Mouse (Mus musculus) intestine, embryonic 14.5 days (tissue): ENCODE measurements around the gene Atad3a. TPM values are rescaled to one million over a fixed set of nuclear protein-coding genes. Genes with fewer than 3 reads are reported as not detected.

Source experiments
- ATAC-seq: fragments of 200-750 bp; cut with Nextera tagmentation; replicated peaks from 2 replicates; pipeline ENCODE4 v1.8.0; 2017; ENCODE audit warnings: low read depth, moderate number of reproducible peaks, moderate TSS enrichment, moderate library complexity; ENCODE audit not compliant: low FRiP score, low TSS enrichment
- DNase-seq: peaks from one replicate; pipeline ENCODE4 v3.0.0-alpha.2; 2018; ENCODE audit warnings: low spot score
- H3K27ac ChIP-seq: fragments of 300-500 bp; sonication (generic); 2 replicates; pipeline ENCODE4 v1.5.1; 2014; ENCODE audit warnings: low read depth, mild to moderate bottlenecking, control low read depth
- H3K27me3 ChIP-seq: fragments of 300-500 bp; sonication (generic); replicated peaks from 2 replicates; pipeline ENCODE4 v1.6.1; 2014; ENCODE audit warnings: low read length, control low read depth; ENCODE audit not compliant: control insufficient read depth, insufficient read depth
- H3K36me3 ChIP-seq: fragments of 300-500 bp; sonication (generic); 2 replicates; pipeline ENCODE4 v1.6.1; 2014; ENCODE audit warnings: low read length, control low read depth; ENCODE audit not compliant: control insufficient read depth, insufficient read depth
- H3K4me1 ChIP-seq: fragments of 300-500 bp; sonication (generic); replicated peaks from 2 replicates; pipeline ENCODE4 v1.6.1; 2014; ENCODE audit warnings: low read length, control low read depth, mixed read lengths; ENCODE audit not compliant: control insufficient read depth, insufficient read depth
- H3K4me2 ChIP-seq: fragments of 300-500 bp; sonication (generic); 2 replicates; pipeline ENCODE4 v1.6.1; 2014; ENCODE audit warnings: low read length
- H3K4me3 ChIP-seq: fragments of 300-500 bp; sonication (generic); 2 replicates; pipeline ENCODE4 v1.5.1; 2014; ENCODE audit warnings: low read depth, low read length, control low read depth, mixed read lengths
- H3K9ac ChIP-seq: fragments of 300-500 bp; sonication (generic); 2 replicates; pipeline ENCODE4 v1.6.1; 2014; ENCODE audit warnings: mild to moderate bottlenecking, low read length
- H3K9me3 ChIP-seq: fragments of 300-500 bp; sonication (generic); 2 replicates; pipeline ENCODE4 v1.6.1; 2016; ENCODE audit warnings: low read length, control low read depth; ENCODE audit not compliant: control insufficient read depth
- WGBS: fragments of 180-500 bp; shearing (Covaris S2); extraction: QIAGEN DNeasy Blood & Tissue Kit; methylation state at CpG from one replicate; pipeline ENCODE4 v1.1.7; 2014; 5-methylcytosine and 5-hydroxymethylcytosine counted together
- polyA plus RNA-seq: library from polyadenylated mRNA; unstranded; fragments of >200 nt; fragmentation: Nextera tagmentation; extraction: Ambion mirVana; gene quantifications from 2 replicates; pipeline ENCODE4 v1.2.1, GENCODE M21; 2014

Gene Atad3a
- polyA plus RNA-seq, 1 experiment from 2014 or later = 136 TPM

GRCm38 (mm10) chr4:155710521-155711252, 50.2 kb downstream of the Atad3a start:
- no peak overlapping the region for H3K9ac ChIP-seq
- peaks cover 3% of the 10 kb centered on the region; the same call in 1 of the 2 replicates for H3K4me1 ChIP-seq
- 60% methylated on average over 6 of the region's 6 CpGs for WGBS
- DNase-seq (no peak), ATAC-seq (no peak)
- H3K27ac ChIP-seq = peak overlapping the region; percentile 9; the same call in 1 of the 2 replicates
- peaks cover 16% of the 10 kb centered on the region for H3K36me3 ChIP-seq
- H3K4me2 ChIP-seq = no peak overlapping the region
- H3K27me3 ChIP-seq = no peaks in the 10 kb centered on the region
- H3K9me3 ChIP-seq = no peaks in the 10 kb centered on the region
- H3K4me3 ChIP-seq = no peak overlapping the region

GRCm38 (mm10) chr4:155708988-155709387, 51.9 kb downstream of the Atad3a start:
- H3K27me3 ChIP-seq = no peaks in the 10 kb centered on the region
- H3K4me1 ChIP-seq = peaks cover 3% of the 10 kb centered on the region
- no peak overlapping the region for H3K27ac ChIP-seq
- H3K4me2 ChIP-seq = no peak overlapping the region
- H3K4me3 ChIP-seq = no peak overlapping the region
- no peak for ATAC-seq
- no peaks in the 10 kb centered on the region for H3K9me3 ChIP-seq
- no peak for DNase-seq
- H3K36me3 ChIP-seq = peaks cover 8% of the 10 kb centered on the region
- H3K9ac ChIP-seq = no peak overlapping the region

- H3K9me3 ChIP-seq = no peaks in the 10 kb centered on the region
- peaks cover 8% of the 10 kb centered on the region for H3K36me3 ChIP-seq
- no peak overlapping the region for H3K4me3 ChIP-seq
- H3K27ac ChIP-seq = no peak overlapping the region
- no peak overlapping the region for H3K9ac ChIP-seq
- WGBS = 86% methylated on average over 2 of the region's 2 CpGs
- H3K4me2 ChIP-seq = no peak overlapping the region
- ATAC-seq (no peak), DNase-seq (no peak)
- no peaks in the 10 kb centered on the region for H3K27me3 ChIP-seq
- peaks cover 3% of the 10 kb centered on the region for H3K4me1 ChIP-seq
These were observed 52.3 kb downstream of the Atad3a start for GRCm38 (mm10) chr4:155708582-155708981.

- Histone ChIP-seq H3K27me3 (no peaks in the 10 kb centered on the region), H3K27ac (peak overlapping the region; percentile 91), H3K9ac (peak overlapping the region; percentile 77), H3K9me3 (no peaks in the 10 kb centered on the region), H3K4me2 (peak overlapping the region; percentile 89), H3K36me3 (peaks cover 8% of the 10 kb centered on the region), H3K4me3 (peak overlapping the region; percentile 79), H3K4me1 (peaks cover 3% of the 10 kb centered on the region)
- WGBS = under 1% methylated on average over 19 of the region's 19 CpGs
- ATAC-seq (no peak; the same call in 1 of the 2 replicates), DNase-seq (no peak)
These were observed 55.3 kb downstream of the Atad3a start for GRCm38 (mm10) chr4:155705592-155705929.

GRCm38 (mm10) chr4:155704721-155705591, 55.9 kb downstream of the Atad3a start, which contains the start of gene Ssu72:
Gene Ssu72, plus strand, starts transcription at chr4:155704800.
- H3K9me3 ChIP-seq = no peaks in the 10 kb centered on the region
- H3K9ac ChIP-seq = peak within 1 kb of the TSS; percentile 77
- under 1% methylated on average over 83 of the region's 83 CpGs for WGBS
- H3K27me3 ChIP-seq = no peaks in the 10 kb centered on the region
- DNase-seq = peak; percentile 98
- H3K27ac ChIP-seq = peak within 1 kb of the TSS; percentile 91
- peak within 1 kb of the TSS; percentile 79 for H3K4me3 ChIP-seq
- H3K36me3 ChIP-seq = peaks cover 8% of the 10 kb centered on the region
- peak; percentile 97 for ATAC-seq
- peak within 1 kb of the TSS; percentile 89 for H3K4me2 ChIP-seq
- peaks cover 3% of the 10 kb centered on the region for H3K4me1 ChIP-seq

GRCm38 (mm10) chr4:155703425-155703929, 57.4 kb downstream of the Atad3a start:
- Histone ChIP-seq H3K4me1 (peaks cover 3% of the 10 kb centered on the region), H3K36me3 (peaks cover 8% of the 10 kb centered on the region), H3K27ac (no peak overlapping the region), H3K4me2 (no peak overlapping the region), H3K4me3 (no peak overlapping the region), H3K9ac (no peak overlapping the region), H3K27me3 (no peaks in the 10 kb centered on the region), H3K9me3 (no peaks in the 10 kb centered on the region)
- DNase-seq (no peak), ATAC-seq (no peak)
- 90% methylated on average over 4 of the region's 4 CpGs for WGBS

GRCm38 (mm10) chr4:155700425-155700824, 60.5 kb downstream of the Atad3a start:
- peaks cover 9% of the 10 kb centered on the region; the same call in 1 of the 2 replicates for H3K4me1 ChIP-seq
- no peaks in the 10 kb centered on the region for H3K36me3 ChIP-seq

GRCm38 (mm10) chr4:155696261-155697255, 64.3 kb downstream of the Atad3a start:
- Histone ChIP-seq H3K4me3 (no peak overlapping the region), H3K4me1 (peaks cover 15% of the 10 kb centered on the region), H3K27me3 (0 out of 2 replicates have a peak, but pooled peaks cover 2% of the 10 kb centered on the region), H3K36me3 (no peaks in the 10 kb centered on the region), H3K9ac (no peak overlapping the region), H3K4me2 (no peak overlapping the region), H3K27ac (no peak overlapping the region), H3K9me3 (no peaks in the 10 kb centered on the region)
- DNase-seq (no peak), ATAC-seq (no peak)
- WGBS = 74% methylated on average over 16 of the region's 16 CpGs

More at GRCm38 (mm10) chr4:155700425-155700824, 60.5 kb downstream of the Atad3a start:
- Histone ChIP-seq H3K27me3 (no peaks in the 10 kb centered on the region), H3K9ac (no peak overlapping the region), H3K4me3 (no peak overlapping the region), H3K9me3 (no peaks in the 10 kb centered on the region), H3K27ac (no peak overlapping the region), H3K4me2 (no peak overlapping the region)
- DNase-seq = no peak
- ATAC-seq = no peak
